Mouse (Mus musculus): ENCODE results near the gene Klhl30.
A peak's percentile ranks its signal among the peaks of the same experiment; 100 is the strongest.

Gene Klhl30

DNA sequence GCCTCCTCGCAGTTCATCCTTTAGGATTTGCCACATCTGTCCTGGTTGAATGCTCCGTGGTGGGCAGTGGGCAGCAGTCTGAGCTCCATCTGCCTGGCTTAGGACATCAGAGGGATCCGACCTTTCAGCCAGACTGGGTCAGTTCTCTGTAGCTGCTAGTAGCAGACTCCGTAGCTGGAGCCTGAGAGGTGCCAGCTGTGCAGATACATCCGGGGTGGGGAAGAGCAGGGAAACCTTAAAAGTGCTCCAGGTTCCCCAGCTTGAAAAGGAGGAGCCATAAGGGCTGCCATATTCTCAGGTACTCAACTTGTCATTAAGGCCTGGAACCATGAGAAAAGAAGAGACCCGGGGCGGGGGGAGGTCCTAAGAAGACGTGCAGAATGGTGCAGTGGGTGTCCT lies 15.0 kb downstream of the Klhl30 start:
- DNase-seq: no peak

DNA sequence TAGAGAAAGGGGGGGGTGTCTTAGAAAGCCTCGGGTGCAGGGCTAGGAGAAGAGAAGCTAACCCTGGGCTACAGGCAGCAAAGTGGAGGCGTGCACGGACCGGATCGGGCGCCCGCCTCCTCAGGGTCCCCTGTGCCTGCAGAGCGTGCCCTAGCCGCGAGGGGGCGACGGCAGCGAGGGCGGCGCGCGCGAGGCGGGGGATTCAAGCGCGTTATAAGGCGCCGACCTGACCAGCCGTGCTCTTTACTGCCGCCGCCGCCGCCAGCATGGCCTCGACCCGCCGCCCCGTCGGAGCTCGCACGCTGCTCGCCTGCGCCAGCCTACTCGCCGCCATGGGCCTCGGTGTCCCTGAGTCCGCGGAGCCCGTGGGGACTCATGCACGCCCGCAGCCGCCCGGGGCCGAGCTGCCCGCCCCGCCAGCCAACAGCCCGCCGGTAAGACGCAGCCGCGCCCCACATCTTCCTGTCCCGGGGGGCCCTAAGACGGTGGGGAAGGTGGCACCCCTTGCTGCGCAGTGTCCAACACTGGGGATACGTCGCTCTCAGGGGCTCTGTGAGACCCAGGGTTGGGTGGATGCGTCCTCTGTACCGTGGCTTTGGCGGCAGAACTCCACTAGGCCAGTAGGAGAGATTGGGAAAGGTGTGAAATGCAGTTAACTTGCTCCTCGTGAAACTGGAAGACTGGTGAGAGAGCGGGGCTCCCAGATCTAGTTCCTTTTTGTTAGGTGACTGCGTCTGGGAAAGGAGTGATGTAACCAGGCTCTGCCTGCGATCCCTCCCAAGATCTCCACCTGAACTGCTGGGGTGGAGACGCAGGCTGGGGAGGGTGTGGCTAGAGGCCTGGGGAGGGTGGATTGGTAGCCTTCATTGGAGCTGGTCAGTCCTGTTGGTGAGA lies 15.6 kb downstream of the Klhl30 start, which contains the start of gene Erfe:
Erfe (plus strand) TSS at position 216 of the 894 bp plus-strand sequence.
- DNase-seq: peak; percentile 83 to 86

DNA sequence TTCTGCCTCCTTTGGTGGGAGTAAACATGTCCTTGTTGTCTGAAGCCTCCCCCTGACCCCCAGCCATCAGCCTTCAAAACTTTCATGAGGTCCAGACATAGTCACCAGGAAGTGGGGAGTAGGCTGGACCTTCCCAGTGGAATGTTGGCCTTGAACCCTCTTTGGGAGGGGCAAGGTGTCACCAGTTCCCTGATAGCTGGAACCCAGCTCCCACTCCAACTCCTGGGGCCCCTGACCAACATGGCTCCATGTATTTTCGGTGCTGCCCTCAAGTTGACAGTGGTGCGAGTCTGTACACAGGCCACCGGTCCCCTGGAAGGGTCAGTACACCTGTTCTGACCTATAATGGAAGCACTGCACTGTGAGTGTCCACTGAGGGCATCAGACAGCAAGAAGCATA lies 16.5 kb downstream of the Klhl30 start:
- DNase-seq: no peak

DNA sequence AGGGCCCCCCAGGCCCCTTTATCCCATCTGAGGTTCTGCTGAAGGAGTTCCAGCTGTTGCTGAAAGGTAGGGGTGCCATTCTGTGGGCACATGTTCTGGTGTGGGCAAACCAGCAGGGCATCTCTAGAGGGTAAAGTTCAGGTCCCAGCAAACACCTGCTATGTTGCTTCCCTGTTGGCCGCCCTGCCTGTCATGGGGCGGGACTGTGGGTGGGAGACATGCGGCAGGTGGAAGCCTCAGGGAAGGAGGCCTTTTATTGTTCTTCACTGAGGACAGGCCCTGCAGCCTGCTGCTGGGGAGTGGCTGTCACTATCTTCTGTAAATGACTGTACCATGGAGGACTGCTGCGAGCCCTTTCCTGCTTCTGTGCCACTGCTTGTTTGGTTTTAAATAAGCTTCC lies 18.6 kb downstream of the Klhl30 start:
- no peak for DNase-seq

DNA sequence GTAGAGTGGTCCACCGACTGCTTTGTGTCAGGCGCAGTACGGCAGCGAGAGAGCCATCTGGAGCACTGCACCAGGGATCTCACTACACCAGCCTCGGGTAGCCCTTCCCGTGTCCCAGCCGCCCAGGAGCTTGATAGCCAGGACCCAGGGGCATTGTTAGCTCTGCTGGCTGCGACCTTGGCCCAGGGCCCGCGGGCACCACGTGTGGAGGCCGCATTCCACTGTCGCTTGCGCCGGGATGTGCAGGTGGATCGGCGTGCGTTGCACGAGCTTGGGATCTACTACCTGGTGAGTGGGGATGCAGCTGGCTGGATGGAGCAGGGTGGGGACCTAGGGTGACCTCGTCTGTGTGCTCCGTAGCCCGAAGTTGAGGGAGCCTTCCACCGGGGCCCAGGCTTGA lies 19.2 kb downstream of the Klhl30 start:
- DNase-seq: no peak

DNA sequence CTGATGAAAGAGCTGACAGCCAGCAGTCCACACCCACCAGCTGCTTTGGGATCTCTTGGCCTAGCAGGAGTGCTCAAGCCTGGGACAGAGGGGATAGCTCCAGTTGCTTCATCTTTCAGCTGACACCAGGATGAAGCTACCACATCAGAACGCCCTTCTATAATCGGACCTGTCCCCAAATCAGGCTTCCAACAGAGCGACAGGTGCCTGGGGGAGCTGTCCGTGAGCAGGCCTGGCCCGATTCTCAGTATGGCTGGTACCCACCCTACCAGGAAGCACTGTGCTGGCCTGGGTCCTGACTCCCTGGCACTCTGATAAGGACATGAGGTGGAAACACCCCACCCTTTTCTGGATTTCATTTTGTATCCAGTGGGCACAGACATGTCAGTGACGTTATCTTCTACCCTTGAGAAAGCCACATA lies 22.6 kb downstream of the Klhl30 start:
- no peak for DNase-seq

DNA sequence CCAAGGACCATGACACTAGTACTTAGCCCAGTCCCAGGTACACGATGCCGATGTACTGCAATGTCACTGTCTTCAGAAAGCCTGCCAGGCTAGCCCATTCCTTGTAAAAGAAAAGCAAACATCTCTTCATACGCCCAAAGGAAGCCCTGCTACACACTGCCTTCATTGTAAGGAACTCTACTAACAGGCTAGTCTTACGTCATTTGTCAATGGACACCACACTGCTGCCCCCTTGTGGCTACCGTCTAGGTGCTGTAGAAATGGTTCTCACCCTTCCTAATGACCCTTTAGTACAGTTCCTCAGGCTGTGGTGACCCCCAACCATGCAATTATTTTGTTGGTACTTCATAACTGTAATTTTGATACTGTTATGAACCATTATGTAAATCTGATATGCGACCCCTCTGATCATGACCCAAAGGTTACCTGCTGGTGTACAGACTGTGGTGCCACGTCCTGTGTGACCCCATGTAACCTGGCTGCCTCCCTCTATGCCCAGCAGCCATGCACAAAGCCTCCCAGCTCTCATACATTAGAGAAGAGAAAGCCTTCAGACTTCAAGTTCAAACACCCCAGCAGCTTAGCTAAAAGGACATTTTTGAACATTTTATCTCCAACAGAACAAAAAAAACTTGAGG lies 29.8 kb downstream of the Klhl30 start:
- peak; percentile 90 to 91 for DNase-seq

DNA sequence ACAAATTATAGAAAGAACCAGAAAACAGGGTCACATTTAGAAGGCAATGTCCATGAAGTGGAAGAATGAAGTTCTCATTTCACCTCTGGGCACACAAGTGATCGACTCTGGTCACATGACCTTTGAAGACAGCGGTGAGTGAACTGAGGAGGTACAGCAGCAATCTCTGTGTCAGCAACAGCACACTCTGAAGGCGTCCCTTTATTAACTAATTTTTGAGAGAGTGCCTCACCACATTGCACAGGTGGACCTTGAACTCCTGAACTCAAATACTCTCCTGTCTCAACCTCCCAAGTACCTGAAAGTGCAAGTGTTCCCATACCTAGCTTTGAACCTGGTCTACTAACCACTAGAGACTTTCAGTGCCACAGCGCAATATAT lies 30.3 kb downstream of the Klhl30 start:
- DNase-seq: no peak

DNA sequence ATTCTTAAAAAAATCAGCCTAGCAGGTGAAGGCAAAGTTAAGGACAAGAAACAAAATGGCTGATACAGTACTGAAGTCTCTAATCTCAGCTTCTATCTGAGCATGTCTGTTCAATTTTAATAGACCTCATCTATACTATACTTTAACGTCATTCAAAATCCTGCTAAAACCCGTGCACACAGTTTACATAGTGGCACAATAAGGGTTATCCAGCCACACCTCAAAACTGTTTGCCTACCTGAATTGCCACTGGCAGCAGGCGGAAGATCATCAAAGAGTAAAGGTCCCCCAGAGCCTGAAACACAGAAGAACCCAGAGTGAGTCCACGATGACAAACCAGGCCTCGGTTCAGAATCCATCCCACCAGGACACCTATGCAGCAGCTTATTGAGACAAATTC lies 39.6 kb downstream of the Klhl30 start:
- DNase-seq: no peak

DNA sequence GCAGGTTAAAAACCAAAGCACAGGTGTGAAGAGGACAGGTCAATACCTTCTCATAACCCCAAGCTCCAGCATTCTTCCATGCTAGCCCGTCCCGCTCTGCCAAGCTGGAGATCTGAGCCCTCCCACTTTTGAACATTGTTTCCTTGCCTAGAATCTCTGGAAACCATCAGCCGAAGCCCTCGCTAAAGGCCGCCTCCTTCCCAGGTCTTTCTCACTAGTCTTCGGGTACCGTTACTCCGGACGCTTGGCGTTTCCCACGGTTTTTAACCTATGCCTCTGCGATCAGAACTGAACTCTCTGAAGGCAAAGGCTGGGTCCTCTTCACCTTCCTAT lies 47.1 kb downstream of the Klhl30 start:
- peak in 1 of 2 experiments; percentile 58 for DNase-seq

DNA sequence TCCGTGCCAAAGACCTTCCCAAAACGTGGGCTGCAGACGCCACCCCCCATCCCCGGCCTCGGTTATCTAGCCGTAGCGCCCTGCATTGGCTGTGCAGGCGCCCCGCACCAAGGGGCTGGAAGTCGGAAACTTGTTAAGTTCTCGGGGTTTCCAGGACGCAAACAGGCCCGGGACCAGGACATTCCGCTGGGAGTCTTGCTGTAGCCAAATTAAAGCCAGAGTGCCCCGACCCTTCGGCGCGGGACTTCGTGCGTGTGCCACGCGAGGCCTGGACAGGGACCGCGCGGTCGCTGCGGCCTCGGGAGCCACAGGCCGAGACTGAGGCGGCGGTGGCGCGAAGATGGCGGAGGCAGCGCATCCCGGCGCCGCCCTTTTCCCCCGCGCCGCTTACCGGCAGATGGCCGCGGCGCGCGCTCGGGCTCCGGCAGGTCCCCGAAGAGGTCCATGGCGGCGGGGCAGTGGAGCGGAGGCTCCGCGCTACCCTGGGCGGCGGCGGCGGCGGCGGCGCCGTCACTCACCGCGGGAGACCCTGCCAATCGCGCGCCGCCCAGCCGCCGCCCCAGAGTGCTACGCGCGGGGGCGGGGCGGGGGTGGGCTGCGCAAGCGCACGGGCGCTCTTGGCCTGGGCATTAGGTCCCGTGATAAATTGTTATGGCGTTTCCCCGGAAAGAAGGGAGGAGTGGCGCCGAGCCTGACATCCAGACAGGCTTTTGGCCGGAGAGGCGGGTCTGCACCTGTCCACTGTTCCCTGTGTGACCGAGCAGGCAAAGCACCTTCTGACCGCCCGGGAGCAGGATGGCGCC lies 47.6 kb downstream of the Klhl30 start, which contains the start of gene Ilkap:
Ilkap (minus strand) TSS at position 556 of the 803 bp plus-strand sequence.
- peak; percentile 81 to 91 for DNase-seq

DNA sequence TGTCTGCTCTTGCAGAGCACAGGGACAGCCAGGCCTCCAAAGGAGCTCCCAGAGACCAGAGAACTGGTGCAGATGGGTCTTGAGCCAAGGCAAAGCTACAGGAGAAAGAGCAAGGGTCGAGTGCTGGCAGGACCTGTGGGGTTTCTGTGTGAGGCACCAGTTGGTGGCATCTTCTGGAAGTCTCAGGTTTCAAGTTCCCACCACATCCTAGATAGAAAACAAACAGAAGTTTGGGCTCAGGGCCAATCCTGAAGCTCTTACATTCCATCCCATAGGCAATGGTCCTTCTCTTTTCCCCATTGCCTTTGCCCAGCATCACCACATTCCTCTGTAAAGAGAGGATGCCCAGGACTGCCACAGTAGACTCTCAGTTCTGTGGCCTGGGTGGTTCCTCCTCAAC lies 54.2 kb downstream of the Klhl30 start:
- DNase-seq: no peak

DNA sequence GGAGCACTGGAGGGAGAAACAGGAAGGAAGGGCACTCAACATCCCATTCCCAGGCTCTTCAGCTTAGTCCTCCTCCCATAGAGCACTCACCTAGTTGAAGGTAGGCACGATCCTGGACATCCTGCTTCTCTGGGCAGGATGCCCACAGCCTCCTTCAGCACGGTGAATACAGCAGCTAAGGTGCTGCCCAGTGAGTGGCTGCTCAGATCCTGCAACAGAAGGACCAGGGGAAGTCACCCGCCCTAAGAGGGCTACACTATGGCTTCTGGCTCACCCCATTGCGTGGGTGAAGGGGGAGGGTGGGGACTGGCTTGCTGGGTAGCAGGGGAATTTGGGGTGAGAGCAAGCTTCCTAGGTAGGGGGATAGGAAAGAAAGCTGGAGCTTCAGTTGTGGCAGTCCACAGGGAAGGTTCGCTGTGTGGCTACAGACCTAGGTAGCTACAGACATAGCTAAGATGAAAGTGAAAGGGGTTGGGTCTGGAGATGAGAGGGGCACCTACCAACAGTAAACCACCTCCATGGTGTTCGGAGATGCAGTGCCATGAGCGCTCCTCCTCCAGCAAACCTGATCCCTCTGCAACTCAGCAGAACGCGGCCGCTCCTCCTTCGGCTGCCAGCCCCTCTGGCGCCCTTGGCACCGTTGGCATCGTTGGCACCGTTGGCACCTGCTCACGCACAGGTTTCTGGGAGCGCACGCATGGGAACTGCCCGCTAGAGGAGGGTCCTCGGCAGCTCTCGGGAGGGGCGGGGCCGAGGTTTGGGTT lies 54.8 kb downstream of the Klhl30 start:
- DNase-seq: no peak

DNA sequence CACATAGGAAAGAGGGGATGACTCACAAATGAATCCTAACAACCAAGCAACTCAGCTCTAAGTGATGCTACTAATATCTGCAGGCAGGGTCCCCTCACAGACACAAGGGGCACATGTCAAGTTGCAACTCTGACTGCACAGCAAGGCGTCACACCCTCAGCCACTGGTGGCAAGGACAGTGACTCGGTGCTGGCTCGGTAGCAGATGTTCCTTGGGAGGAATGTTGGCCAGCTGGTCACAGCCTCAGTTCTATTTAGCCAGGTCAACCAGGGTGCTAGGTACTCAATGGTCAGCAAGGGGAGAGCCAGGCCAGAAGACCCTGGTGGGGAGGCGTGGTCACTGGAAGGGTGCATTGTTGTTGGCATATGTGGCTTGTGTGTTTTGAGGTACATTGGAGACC lies 57.0 kb downstream of the Klhl30 start:
- no peak for DNase-seq

DNA sequence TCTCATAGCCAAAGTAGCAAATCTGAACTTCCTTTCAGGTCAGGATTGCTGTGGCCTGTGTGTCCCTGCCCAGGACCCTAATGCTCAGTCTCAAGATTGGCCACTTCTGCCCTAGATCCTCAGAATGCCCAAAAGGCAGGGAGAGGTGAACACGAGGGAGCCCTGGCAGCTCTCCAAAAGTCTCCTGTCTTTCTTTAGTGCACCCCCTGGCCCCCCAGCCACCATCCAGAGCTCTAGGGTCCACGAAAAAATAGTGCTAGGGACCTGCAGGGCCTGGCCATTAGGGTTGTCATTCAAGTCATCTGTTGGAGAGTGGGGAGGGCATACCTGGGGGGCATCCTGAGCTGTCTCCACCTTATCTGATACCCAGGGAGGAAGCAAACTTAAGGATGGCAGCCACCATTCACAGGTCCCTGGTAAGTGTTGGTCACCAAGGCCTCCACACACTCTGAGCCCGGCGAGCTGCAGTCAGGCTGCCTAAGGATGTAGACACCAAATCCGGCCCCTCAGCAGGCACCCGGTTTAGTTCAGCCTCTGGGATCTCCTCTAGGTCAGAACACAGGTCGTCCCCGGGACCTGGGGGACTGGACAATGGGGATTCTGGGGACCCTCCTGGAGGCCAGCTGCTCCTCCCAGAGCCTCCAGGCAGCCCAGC lies 60.9 kb downstream of the Klhl30 start:
- no peak for DNase-seq
